Mouse (Mus musculus) embryonic facial prominence, embryonic 13.5 days (tissue): ENCODE measurements around the gene Chpf. TPM values are rescaled to one million over a fixed set of nuclear protein-coding genes. Genes with fewer than 3 reads are reported as not detected.

ENCODE experiments used
- ATAC-seq: fragments of 200-750 bp; cut with Nextera tagmentation; 2 replicates; pipeline ENCODE4 v1.8.0; 2017; ENCODE audit warnings: low read depth; ENCODE audit not compliant: insufficient number of reproducible peaks, insufficient read depth, low FRiP score, low TSS enrichment
- H3K27ac ChIP-seq: fragments of 300-500 bp; sonication (generic); 2 replicates; pipeline ENCODE4 v1.5.1; 2015; ENCODE audit warnings: moderate library complexity, mild to moderate bottlenecking, inconsistent platforms
- H3K27me3 ChIP-seq: fragments of 300-500 bp; sonication (generic); 2 replicates; pipeline ENCODE4 v1.6.1; 2015; ENCODE audit warnings: mild to moderate bottlenecking, inconsistent platforms
- H3K36me3 ChIP-seq: fragments of 300-500 bp; sonication (generic); 2 replicates; pipeline ENCODE4 v1.6.1; 2015; ENCODE audit warnings: mild to moderate bottlenecking, inconsistent platforms
- H3K4me1 ChIP-seq: fragments of 300-500 bp; sonication (generic); 2 replicates; pipeline ENCODE4 v1.6.1; 2015; ENCODE audit warnings: inconsistent platforms
- H3K4me2 ChIP-seq: fragments of 300-500 bp; sonication (generic); 2 replicates; pipeline ENCODE4 v1.6.1; 2015; ENCODE audit warnings: moderate library complexity, mild to moderate bottlenecking, inconsistent platforms
- H3K4me3 ChIP-seq: fragments of 300-500 bp; sonication (generic); 2 replicates; pipeline ENCODE4 v1.5.1; 2015; ENCODE audit warnings: mild to moderate bottlenecking, inconsistent platforms
- H3K9ac ChIP-seq: fragments of 300-500 bp; sonication (generic); 2 replicates; pipeline ENCODE4 v1.6.1; 2015; ENCODE audit warnings: mild to moderate bottlenecking, inconsistent platforms
- H3K9me3 ChIP-seq: fragments of 300-500 bp; sonication (generic); 2 replicates; pipeline ENCODE4 v1.6.1; 2016; ENCODE audit warnings: inconsistent platforms
- WGBS: fragments of 180-500 bp; shearing (Covaris S2); methylation state at CpG from one replicate; pipeline ENCODE4 v1.1.7; 2015; ENCODE audit warnings: mixed read lengths; 5-methylcytosine and 5-hydroxymethylcytosine counted together
- polyA plus RNA-seq: library from polyadenylated mRNA; unstranded; fragments of >200 nt; fragmentation: Nextera tagmentation; extraction: Ambion mirVana; gene quantifications from 2 replicates; pipeline ENCODE4 v1.2.1, GENCODE M21; 2015

The Chpf gene
- polyA plus RNA-seq, 1 experiment from 2014 or later = 31.5 TPM

GRCm38 (mm10) chr1:75492579-75493170 lies 13.6 kb upstream of the Chpf start:
- 47% methylated on average over 24 of the region's 24 CpGs for WGBS
- ATAC-seq = no peak
- Histone ChIP-seq H3K4me2 (no peak overlapping the region), H3K9me3 (no peaks in the 10 kb centered on the region), H3K9ac (no peak overlapping the region), H3K27ac (no peak overlapping the region), H3K4me1 (peaks cover 22% of the 10 kb centered on the region; the same call in 1 of the 2 replicates), H3K4me3 (no peak overlapping the region), H3K36me3 (peaks cover 65% of the 10 kb centered on the region), H3K27me3 (peaks cover 27% of the 10 kb centered on the region)

DNA sequence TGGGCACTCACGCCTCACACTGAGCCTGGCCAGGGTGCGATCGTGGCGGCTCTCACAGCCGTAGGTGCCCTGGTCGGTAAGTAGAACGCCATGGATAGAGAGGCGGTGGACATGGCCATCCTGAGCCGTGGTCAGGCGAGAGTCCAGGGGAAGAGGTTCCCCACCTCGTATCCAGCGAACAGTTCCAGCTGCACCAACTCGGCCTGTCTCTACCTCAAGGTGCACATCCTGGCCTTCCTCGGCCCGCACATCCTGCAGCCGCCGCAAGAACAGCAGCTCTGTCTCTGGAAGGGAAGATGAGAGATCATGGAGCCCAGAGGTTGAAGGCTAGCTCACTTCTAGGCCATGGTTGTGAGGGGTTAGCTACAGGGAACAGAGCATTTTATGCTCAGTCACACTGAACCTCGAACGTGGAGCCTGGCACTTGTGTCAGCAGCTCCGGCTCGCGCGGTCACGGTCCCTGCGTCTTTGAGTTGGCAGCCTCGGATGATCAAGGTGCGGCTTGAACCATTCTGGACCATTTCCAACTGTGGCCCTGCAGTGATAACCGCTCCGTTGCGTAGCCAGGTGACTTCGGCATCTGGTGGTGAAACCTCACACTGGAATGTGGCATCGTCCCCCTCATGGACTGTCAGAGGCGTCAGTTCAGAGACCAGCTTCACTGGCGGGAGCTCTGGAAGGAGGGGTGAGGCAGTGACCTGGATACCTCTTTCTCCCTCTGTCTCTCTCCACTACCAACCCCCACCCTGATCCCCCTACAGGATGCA lies 11.9 kb upstream of the Chpf start:
- no peak overlapping the region for H3K9ac ChIP-seq
- H3K36me3 ChIP-seq = peaks cover 48% of the 10 kb centered on the region
- 86% methylated on average over 34 of the region's 34 CpGs for WGBS
- no peak overlapping the region for H3K4me3 ChIP-seq
- no peak for ATAC-seq
- no peaks in the 10 kb centered on the region for H3K9me3 ChIP-seq
- H3K27me3 ChIP-seq = peaks cover 44% of the 10 kb centered on the region
- H3K27ac ChIP-seq = no peak overlapping the region
- peaks cover 33% of the 10 kb centered on the region for H3K4me1 ChIP-seq
- H3K4me2 ChIP-seq = no peak overlapping the region

DNA sequence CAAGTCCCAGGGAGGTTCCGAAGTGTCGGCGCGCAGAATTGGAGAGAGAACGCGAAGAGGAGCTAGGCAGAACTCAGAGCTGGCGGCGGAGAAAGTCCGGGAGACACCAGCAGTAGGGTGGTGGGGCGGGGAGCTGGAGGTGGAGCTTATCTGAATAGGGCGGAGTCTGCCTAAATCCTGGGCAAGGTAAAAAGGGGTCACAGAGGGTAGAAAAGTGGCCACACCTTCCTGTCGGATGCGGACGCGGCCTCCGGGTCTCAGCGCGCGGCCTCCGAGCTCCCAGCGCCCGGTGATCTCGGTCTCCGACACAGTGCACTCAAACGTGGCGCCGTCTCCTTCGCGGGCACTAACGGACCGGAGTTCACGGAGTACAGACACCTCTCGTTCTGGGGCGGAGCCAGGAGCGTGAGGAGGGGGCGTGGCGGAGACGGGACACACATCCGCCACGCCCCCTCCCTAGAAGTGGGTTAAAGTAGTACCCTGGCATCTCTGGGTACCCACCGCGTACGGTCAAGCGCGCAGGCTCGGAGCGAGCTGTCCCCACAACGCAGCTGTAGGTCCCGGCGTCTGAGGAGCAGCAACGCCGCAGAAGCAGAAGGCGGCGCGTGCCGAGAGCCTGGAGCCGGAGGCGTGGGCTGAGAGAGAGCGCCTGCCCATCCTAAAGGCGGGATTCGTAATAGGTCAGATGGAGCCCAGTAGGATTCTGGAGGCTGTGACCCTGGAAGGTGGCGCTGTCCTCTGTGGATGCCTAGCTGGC lies 8.5 kb upstream of the Chpf start:
- peaks cover 73% of the 10 kb centered on the region for H3K27me3 ChIP-seq
- WGBS = 0% methylated on average over 62 of the region's 62 CpGs
- H3K9ac ChIP-seq = peak overlapping the region; percentile 65
- H3K4me3 ChIP-seq = peak overlapping the region; percentile 56
- no peak overlapping the region for H3K27ac ChIP-seq
- H3K9me3 ChIP-seq = no peaks in the 10 kb centered on the region
- H3K4me1 ChIP-seq = peaks cover 21% of the 10 kb centered on the region
- H3K4me2 ChIP-seq = peak overlapping the region; percentile 82
- peak; percentile 68 for ATAC-seq
- H3K36me3 ChIP-seq = peaks cover 40% of the 10 kb centered on the region

DNA sequence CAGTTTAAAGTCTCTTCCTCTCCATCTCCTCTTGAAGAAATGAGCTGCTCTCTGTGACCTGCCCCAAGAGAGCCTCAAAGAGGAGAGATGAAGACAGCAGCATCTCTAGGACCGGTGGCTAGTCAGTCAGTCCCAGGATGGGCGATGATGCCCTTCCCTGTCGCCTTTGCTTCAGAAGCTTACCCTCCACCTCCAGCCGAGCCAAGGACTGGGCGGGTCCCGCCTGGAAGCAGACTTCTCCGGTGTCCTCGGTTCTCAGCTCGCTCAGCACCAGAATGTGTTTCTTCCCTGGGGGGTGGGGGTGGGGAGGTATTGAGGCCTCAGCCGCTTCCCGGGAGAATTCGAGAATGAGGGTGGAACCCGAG lies 7.9 kb upstream of the Chpf start:
- WGBS = under 1% methylated on average over 13 of the region's 13 CpGs
- ATAC-seq = no peak
- Histone ChIP-seq H3K9me3 (no peaks in the 10 kb centered on the region), H3K9ac (peak overlapping the region; percentile 65), H3K4me2 (peak overlapping the region; percentile 82), H3K36me3 (peaks cover 34% of the 10 kb centered on the region), H3K4me3 (peak overlapping the region; percentile 56), H3K27me3 (peaks cover 76% of the 10 kb centered on the region), H3K27ac (no peak overlapping the region), H3K4me1 (peaks cover 21% of the 10 kb centered on the region)

DNA sequence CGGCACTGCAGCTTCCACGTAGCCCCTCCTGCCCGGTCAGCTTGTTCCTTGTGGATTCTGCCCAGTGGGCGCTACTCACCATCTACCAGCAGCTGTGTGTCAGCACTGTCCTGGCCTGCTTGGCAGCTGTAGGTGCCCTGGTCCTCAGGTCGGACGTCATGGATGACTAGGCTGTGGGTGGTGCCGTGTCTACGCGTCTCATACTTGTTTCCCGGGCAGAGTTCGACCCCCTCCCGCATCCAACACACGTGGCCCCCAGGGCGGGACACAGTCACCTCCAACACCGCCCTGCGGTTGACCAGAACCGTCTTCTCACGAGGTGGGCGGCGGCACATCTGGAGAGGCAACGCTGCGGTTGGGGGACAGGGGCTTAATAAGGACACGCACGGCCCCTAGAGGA lies 7.5 kb upstream of the Chpf start:
- Histone ChIP-seq H3K27me3 (peaks cover 79% of the 10 kb centered on the region), H3K36me3 (peaks cover 30% of the 10 kb centered on the region), H3K4me2 (peak overlapping the region; percentile 82), H3K4me3 (peak overlapping the region; percentile 56), H3K9ac (peak overlapping the region; percentile 65; the same call in 1 of the 2 replicates), H3K27ac (no peak overlapping the region), H3K4me1 (peaks cover 21% of the 10 kb centered on the region), H3K9me3 (no peaks in the 10 kb centered on the region)
- no peak for ATAC-seq
- 4% methylated on average over 24 of the region's 24 CpGs for WGBS

DNA sequence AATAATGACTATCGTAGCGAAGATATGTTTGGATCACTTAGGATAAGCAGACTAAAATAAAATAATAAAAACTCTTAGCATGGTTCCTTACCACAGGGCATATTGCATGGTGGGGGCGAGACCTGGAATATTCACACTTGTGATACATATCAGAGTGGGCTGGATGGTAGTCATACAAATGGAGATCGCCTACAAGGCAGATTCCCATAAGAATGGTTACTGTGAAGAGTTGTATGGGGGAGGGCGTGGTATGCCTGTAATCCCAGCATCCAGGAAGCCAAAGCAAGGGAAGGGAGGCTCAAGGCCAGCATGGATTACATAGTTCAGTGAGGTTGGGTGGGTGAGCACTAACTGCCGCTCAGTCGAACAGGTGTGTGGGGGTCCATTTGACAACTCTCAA lies 1.6 kb upstream of the Chpf start:
- 84% methylated on average over 7 of the region's 7 CpGs for WGBS
- Histone ChIP-seq H3K9me3 (no peaks in the 10 kb centered on the region), H3K4me3 (no peak overlapping the region), H3K27ac (no peak overlapping the region), H3K36me3 (peaks cover 11% of the 10 kb centered on the region), H3K27me3 (peaks cover 59% of the 10 kb centered on the region), H3K4me2 (no peak overlapping the region), H3K4me1 (peaks cover 25% of the 10 kb centered on the region), H3K9ac (no peak overlapping the region)
- ATAC-seq = no peak

DNA sequence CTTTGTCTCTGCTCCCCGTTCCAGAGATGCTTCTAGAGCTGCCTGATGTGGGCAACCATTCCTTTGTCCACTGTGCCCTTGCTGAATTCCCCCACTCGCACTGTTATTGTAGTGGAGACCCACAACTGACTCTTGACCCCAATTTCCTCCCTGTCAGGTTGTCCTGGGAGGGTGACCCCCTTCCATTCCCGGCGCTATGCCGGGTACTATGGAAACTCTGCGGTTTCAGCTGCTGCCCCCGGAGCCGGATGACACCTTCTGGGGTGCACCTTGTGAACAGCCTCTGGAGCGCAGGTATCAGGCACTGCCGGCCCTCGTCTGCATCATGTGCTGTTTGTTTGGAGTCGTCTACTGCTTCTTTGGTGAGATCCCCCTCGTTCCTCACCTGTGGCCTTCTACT lies 929 bp upstream of the Chpf start:
- Histone ChIP-seq H3K36me3 (peaks cover 18% of the 10 kb centered on the region), H3K9me3 (no peaks in the 10 kb centered on the region), H3K9ac (0 out of 2 replicates have a peak overlapping the region, but pooled peaks have one; percentile 82), H3K4me1 (peaks cover 25% of the 10 kb centered on the region), H3K4me2 (peak overlapping the region; percentile 86), H3K27me3 (peaks cover 52% of the 10 kb centered on the region), H3K27ac (no peak overlapping the region), H3K4me3 (peak overlapping the region; percentile 85)
- ATAC-seq = no peak
- WGBS = 18% methylated on average over 13 of the region's 13 CpGs

DNA sequence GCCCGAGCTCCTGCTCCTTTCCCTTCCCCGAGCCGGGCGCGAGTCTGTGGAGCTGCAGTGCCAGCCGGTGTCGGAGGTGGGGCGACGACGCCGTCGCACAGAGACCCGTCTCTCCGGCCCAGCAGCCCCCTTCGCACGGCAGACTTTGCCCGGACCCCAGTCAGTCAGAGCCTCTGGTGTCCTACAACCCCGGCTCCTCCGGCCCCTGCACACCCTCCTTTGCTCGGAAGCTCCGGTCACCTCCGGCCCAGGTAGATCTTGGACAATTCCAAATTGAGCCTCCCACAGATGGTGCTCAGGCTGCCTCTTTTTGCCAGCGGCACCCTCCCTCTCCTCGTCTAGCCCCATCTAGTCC lies 505 bp upstream of the Chpf start:
- H3K27me3 ChIP-seq = peaks cover 48% of the 10 kb centered on the region
- no peaks in the 10 kb centered on the region for H3K9me3 ChIP-seq
- peak overlapping the region; percentile 85 for H3K4me3 ChIP-seq
- H3K9ac ChIP-seq = peak overlapping the region; percentile 82
- ATAC-seq = no peak
- H3K36me3 ChIP-seq = peaks cover 22% of the 10 kb centered on the region
- H3K4me2 ChIP-seq = peak overlapping the region; percentile 86
- H3K4me1 ChIP-seq = peaks cover 25% of the 10 kb centered on the region
- 1% methylated on average over 24 of the region's 24 CpGs for WGBS
- no peak overlapping the region; the same call in 1 of the 2 replicates for H3K27ac ChIP-seq

DNA sequence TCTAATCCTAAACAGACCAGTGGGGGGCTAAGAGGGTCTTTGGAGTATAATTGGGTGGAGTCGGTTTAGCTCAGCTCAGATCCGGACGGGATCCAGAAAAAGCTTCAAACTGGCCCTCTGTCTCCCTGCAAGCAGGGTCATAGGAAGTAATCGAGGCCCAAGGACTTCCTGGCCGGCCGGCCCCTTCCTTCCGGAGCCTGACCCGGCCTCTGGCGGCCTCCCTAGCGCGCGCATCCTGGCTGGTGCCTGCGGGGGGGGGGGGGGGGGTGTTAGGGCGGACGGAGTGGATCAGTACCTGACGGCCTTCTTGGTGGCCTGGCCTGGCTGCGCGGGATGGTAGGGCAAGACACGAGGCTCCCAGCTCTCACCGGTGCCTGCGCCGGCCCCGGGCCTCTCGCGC lies 610 bp downstream of the Chpf start:
- peaks cover 38% of the 10 kb centered on the region for H3K27me3 ChIP-seq
- ATAC-seq = no peak
- 0% methylated on average over 19 of the region's 25 CpGs for WGBS

DNA sequence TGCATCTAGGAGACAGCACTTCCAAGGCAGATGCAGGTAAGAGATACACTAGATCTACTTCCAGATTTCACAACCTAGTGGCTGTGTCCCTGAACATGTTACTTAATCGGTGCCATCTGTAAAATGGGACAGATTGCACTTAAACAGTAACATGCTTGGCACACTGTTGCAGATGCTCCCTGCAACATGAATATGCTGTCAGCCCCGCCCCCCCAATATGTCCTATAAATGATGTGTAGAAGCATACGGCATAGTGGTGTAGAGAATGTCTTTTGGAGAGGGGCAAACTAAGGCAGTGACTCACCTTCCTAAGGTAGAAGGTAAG lies 1.2 kb downstream of the Chpf start:
- H3K9me3 ChIP-seq = no peaks in the 10 kb centered on the region
- peaks cover 32% of the 10 kb centered on the region for H3K27me3 ChIP-seq
- H3K4me1 ChIP-seq = peaks cover 30% of the 10 kb centered on the region
- H3K4me2 ChIP-seq = peak overlapping the region; percentile 86
- H3K4me3 ChIP-seq = peak overlapping the region; percentile 85
- H3K9ac ChIP-seq = peak overlapping the region; percentile 82; the same call in 1 of the 2 replicates
- peaks cover 39% of the 10 kb centered on the region for H3K36me3 ChIP-seq
- WGBS = 39% methylated on average over 3 of the region's 3 CpGs
- no peak for ATAC-seq
- no peak overlapping the region for H3K27ac ChIP-seq

More for the DNA sequence above, 610 bp downstream of the Chpf start:
- Histone ChIP-seq H3K9me3 (no peaks in the 10 kb centered on the region), H3K36me3 (peaks cover 34% of the 10 kb centered on the region), H3K27ac (peak overlapping the region; percentile 78), H3K9ac (peak overlapping the region; percentile 82), H3K4me1 (peaks cover 30% of the 10 kb centered on the region), H3K4me2 (peak overlapping the region; percentile 86), H3K4me3 (peak overlapping the region; percentile 85)

GRCm38 (mm10) chr1:75477264-75477965 lies 1.7 kb downstream of the Chpf start:
- Histone ChIP-seq H3K4me2 (peak overlapping the region; percentile 86), H3K9me3 (no peaks in the 10 kb centered on the region), H3K9ac (no peak overlapping the region), H3K36me3 (peaks cover 44% of the 10 kb centered on the region), H3K4me3 (peak overlapping the region; percentile 85), H3K27me3 (peaks cover 27% of the 10 kb centered on the region), H3K27ac (no peak overlapping the region), H3K4me1 (peaks cover 30% of the 10 kb centered on the region)
- no peak for ATAC-seq
- 12% methylated on average over 35 of the region's 35 CpGs for WGBS
